Mouse (Mus musculus): Measurements from ENCODE around the gene Wdr75. TPM values are rescaled to one million over a fixed set of nuclear protein-coding genes. Genes with fewer than 3 reads are reported as not detected.
A peak's percentile ranks its signal among the peaks of the same experiment; 100 is the strongest.

The Wdr75 gene
- total RNA-seq (2021) = 10 to 100 TPM; 29.7 to 38.2 TPM
- long read RNA-seq, transcript Wdr75-201 (21 exons, 2,953 nt) = major isoform, 26 of 31 reads
- long read RNA-seq, partial matches to known transcripts = 1 of 31 reads
- long read RNA-seq, other reads (novel, unspliced or antisense) = 3 of 31 reads

DNA sequence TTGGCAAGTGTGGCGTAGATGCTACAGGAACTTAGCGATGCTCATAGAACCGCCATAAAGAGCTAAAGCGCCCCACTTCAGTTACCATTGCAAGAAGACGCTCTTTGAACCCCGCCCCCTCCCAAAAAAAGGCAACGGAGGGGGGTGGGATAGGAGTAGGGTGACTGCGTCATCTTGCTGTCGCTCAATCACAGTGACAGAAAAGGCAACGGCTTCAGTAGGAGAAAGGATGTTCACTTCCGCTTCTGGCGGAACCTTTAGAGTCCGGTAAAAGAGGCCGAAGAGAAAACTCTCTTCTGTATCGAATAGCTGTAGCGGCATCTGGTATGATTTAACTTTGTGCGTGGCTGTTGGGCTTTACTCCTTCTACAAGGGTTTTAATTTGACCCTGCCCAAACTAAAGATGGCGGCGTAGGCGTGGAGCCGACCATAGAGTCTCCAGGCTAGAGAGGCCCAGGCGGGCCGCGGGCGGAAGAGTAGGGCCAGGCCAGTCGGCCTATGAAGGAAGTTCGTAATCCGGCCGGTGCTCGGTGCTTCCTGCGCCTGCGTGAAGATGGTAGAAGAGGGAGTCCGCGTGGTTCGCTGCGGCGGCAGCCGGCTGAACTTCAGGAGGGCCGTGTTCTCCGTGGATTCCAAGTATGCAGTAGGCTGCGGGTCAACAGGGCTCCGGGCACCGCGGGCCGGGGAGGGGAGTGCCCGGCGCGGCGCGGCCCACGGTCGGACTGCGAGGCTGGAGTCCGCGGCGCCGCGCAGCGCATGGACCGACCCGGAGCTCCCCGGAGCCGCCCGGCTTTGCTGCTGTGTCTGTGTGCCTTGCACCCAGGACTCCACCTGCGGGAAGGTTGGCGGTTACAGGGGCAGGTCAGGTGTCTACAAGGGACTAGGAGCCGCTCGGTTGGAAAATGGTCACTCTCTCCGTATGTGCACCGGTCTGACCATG is at the start of gene Wdr75:
Wdr75 (plus strand) TSS at position 198 of the 940 bp plus-strand sequence.
- DNase-seq (ENCODE audit: low spot score in 2 of 2) = peak; percentile 92 to 98

DNA sequence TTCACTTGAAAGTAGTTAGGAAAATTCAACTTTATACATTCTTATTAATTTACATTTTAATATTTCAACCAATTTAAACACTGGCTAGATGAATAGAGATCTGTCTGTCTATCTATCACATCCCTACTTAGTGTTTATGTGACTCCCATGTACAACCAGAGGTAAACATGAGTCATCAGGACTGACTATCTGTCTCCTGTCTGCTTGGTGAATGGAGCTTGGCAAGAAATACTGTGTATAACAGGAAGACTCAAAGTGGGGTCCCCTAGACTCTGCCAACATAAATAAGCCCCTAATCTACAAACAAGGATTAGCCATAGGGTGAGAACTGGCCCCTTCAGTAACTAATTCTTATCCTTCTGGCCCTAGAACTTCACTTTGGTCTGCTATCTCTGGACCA is 39.1 kb upstream of the Wdr75 start:
- DNase-seq (ENCODE audit: low spot score in 2 of 2) = no peak

DNA sequence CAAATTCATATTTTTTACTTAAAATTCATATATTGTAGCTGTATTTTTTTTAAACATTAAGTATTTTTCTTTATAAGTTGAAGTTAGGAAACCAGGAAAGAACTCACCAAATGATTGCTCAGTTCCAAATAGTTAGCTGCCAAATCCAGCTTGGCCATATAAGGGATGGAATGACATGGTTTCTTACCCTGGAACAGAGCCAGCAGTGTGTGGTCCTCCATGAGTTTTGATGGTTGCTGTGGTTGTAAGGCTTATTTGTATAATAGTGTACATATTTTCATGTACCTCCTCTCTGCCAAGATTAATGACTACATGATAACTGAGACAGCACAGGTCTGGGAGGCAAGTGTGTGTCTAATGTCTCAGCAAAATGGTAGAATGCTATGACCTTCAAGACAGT is 38.3 kb upstream of the Wdr75 start:
- DNase-seq (ENCODE audit: low spot score in 2 of 2) = no peak

DNA sequence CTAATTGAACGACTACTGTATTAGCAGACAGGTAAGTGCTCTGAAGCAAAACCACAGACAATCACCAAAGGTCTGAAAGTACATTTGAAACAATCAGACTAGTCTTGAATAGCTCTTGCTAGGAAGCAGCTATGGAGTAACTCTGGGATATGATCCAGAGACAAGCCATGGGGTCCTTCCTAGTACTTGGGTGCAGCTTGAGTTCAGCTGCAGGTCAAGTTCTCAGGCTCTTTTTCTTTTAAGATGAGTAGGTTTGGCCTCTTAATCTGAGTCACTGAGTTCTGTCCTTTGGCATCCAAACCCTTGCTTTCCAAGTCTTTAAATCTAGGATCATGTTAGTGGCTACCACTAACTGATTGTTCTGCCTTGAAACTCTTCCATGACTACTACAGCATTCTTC is 37.0 kb upstream of the Wdr75 start:
- no peak for DNase-seq (ENCODE audit: low spot score in 2 of 2)

DNA sequence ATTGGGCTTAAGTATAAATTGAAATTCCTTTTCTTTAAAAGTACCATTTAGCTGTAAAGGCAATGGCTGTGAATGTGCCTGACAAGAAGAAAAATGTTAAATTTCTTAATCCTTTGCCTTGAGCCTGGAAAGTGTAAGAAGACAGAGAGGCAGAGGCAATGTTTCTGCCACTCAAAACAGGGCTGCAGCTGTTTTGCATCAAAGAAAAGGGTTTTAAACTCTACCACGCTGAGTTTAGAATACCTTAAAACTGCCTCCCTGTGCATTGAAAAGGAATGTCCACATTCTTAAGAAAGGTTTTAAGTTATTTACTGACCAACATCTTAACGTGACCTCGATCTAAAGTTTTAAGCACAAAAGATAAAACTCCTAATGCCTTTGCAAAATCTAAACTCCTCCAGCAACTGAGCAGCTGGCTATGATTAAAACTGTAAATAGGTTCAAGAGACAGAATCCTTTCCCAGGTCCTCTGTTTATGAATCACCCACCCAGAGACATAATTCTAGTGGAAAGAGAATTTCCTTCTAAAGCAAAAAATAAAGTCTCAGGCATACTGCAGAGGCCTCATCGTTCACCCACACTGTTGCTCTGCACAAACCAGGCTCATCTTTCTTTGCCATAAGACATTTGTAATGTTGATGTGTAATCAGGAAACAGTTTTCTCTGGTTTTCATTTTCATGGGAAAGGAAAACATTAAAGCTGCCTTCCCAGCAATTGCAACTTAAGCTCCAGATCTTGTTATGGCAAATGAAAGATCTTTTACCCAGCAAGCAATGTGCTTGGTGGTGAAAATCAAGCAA is 34.1 kb upstream of the Wdr75 start:
- no peak for DNase-seq (ENCODE audit: low spot score in 2 of 2)

DNA sequence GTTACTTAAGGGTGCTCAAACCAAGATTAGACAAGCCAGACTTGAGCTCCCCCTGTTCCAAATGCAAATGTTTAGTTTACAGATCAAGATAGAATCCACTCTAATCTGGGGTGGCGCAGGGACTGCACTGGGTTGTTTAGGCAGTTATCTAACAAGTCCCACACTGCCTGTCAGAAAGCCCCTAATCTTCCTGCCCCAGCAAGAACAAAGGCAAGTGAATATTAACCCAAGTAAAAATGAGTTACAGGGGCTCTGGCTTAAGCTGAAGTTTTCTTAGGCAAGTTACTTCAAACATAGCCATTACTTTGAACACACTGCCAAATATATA is 33.5 kb upstream of the Wdr75 start:
- DNase-seq (ENCODE audit: low spot score in 2 of 2) = no peak

DNA sequence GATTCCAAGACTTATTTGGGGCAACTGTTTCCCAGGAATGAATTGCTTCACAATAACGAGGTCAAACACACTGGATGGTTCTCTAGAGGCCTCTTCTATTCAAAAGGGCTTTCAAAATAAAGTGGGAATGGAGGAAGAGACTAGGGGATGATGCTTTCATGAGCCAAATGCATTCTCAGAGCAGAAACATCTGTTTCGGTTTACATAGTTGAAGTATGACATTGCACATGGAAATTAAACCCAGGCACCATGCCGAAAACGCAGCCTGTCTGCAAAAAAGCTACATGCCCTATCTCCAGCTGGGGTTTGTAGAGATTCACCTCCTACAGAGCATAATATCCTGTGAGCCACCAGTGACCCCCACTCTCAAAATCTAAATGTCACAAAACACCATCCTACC is 29.3 kb upstream of the Wdr75 start:
- DNase-seq (ENCODE audit: low spot score in 2 of 2) = no peak

DNA sequence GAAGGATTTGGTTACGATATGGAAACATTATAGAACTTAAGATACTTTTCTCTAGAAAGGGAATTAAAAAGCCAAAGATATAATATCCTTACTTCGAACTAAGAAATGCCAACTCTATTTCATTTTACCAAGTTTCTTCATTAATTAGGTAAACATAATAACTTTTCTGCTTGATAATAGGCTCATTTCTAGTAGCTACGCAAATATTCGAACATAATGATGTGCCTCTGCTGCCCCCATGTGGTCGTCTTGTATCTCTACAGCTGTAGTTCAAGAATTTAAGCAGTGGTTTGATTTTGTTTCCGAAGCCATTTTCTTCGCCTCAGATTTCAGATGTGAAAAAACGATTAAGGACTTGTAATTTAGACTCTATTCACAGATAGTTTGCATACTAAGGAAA is 28.8 kb upstream of the Wdr75 start:
- DNase-seq (ENCODE audit: low spot score in 2 of 2) = peak; percentile 44 to 48

DNA sequence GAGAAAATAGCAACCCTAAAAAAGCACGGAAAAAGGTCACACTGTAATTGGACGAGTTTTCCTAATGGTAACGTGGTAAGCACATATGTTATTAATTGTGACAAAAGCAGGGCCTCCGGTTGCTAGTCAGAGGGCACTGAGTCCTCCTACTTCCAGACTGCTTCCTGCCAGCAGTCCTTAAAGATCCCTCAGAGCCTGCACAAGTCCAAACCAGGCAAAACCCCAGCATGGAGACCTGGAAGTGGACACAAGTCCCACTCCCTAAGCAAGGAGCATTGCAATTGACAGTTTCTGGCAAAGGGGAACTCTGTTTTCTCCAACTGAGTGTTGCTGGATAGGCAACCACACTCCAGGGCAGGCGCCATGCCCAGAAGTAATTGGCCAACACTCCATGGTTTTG is 27.4 kb upstream of the Wdr75 start:
- DNase-seq (ENCODE audit: low spot score in 2 of 2) = no peak

DNA sequence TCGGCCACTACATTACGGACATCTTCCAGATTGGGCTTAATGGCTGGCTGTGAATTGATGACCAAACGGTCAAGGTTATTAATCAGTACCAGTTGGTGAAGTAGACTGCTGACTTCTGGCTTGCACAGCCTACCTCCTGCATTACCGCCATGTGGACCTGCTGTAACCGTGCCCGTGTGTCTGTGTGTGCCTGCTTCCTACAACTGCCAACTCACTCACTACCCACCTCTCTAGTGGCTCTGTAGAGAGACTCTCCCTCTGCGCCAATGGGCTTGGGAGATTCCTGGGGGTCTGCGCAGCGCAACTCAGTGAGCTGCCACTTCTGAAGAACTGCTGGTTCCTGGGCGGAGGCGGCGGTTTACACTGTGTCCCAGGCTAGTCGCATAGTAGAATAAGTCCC is 25.6 kb upstream of the Wdr75 start:
- no peak for DNase-seq (ENCODE audit: low spot score in 2 of 2)

DNA sequence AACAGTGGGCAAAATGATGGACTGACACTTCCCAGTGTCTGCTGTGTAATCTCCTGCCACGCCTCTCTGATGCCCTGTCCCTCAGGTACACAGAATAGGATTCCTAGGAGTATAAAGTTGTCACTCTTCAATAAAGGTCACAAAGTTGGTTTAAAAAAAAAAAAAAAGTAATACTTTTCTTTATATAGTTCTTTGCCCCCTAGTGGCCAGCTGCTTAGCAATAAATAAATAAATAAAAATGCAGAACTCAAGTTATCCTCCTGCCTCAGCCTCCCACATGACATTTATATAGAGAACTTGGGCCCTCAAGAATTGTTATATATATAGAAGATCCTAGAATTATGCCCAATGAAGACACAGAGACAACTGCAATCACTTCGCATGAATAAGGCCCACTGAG is 24.9 kb upstream of the Wdr75 start:
- no peak for DNase-seq (ENCODE audit: low spot score in 2 of 2)

DNA sequence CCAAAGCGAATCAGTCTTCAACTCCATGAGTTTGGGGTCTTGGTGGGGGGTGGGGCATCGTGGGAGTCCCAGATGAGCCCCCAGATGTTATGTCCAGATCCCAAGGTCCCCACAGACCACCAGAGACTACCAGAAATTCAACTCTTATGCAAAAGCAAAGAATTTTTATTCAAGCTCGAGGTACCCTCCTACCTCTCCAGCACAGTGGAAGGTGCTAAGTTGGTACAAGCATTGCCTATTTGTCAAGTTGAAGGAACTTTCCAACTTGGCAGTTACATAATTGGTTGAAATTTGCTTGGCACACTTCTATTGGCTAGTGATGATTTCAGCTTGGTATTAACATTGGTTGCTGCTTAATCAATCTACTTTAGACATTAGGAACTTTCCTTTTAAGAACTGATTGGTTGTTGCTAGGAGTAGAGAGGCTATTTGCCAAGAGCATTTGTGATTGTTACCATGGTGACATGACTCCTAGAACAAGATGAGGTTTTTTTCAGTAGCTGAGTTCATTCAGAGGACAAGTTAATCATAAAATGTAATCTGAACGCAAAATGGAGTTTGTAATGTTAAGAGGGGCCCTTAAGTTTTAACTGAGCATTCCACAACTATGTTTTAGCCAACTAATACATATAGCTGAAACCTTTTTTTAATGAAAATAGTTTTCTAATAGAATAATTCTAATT is 14.2 kb upstream of the Wdr75 start:
- DNase-seq (ENCODE audit: low spot score in 2 of 2) = peak in 1 of 2 experiments; percentile 37

DNA sequence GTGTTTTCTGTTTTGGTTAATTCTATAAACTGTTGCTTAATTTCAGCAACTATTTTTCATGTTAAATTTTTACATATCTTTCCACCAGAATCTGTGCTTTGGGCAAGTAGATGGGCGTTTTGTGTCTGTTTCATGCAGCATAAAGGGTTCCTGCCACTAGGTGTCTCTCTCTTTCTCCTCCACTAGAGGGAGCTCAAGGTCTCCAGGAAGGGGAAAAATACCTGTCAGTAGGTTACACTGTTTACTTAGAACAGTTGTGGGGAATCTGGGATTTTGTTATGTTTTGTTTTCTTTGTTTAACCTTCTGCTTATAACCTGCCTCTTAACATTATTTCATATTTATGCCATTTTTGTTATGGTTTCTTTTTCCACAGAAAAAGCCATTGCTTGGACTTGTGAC is 21.9 kb downstream of the Wdr75 start:
- peak in 1 of 2 experiments; percentile 49 for DNase-seq (ENCODE audit: low spot score in 2 of 2)

DNA sequence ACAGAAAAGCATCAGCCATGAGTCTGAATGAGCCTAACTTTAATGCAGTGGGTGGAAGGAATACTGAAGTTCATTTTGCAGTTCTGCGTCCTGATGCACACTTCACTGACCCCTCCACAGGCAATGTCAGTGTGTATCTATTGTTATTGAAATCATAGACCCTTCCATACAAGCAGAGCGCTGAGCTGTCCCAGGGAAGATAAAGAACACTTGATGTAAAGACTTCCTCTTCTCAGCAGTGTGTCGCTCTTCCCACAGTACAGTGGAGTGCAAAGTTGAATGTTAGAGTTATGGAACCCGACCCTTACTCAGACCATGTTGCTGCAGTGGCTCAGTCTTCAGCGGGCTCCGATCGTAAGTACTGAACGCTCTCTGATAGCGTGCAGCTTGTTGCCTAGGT is 23.6 kb downstream of the Wdr75 start:
- no peak for DNase-seq (ENCODE audit: low spot score in 2 of 2)

DNA sequence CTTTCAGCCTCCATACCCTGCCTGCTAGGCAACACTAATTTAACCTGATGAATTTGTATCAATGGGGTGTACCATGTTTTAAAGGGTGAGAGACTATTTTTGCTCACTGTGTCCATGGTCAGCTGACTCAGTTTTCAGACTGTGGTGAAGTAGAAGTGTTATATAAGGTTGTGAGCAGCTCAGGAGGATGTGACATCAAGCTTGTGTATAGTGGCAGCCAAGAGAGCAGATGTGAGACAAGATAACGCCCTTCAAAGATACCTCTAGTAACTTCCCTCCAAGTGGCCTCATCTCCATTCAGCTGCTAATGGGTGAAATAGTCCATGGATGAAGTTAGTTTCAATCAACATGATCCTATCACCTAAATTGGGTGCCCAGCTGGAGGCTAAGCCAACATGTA is 29.5 kb downstream of the Wdr75 start:
- no peak for DNase-seq (ENCODE audit: low spot score in 2 of 2)

DNA sequence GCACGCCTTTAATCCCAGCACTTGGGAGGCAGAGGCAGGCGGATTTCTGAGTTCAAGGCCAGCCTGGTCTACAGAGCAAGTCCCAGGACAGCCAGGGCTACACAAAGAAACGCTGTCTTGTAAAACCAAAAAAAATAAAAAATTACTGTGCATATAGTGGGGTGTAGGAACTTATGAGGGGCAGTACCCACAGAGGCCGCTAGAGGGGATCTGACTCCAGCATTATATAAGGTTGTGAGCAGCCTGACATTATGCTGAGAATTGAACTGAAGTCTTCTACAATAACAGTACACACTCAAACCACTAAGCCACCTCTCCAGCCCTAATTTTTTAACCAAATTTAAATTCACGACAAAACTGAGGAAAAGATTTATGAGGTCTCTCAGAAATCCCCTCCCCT is 30.2 kb downstream of the Wdr75 start:
- DNase-seq (ENCODE audit: low spot score in 2 of 2) = peak; percentile 11 to 78

DNA sequence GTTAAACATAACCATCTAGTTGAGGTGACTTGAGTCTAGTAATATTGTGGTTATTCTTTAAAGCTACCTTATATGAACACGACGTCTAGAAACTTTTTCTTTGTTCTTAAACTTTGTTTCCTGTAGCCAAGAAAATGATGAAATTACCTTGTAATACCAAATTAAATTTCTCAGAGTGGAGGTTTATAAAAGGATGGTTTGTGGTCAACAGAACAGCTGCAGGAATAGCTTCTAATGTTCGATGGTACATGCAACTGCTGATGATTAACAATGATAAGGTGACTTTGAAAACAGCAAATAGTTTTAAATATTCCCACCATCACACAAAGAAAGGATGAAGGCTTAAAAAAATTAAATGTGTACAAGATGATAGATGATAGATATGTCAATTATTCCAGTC is 30.7 kb downstream of the Wdr75 start:
- no peak for DNase-seq (ENCODE audit: low spot score in 2 of 2)

DNA sequence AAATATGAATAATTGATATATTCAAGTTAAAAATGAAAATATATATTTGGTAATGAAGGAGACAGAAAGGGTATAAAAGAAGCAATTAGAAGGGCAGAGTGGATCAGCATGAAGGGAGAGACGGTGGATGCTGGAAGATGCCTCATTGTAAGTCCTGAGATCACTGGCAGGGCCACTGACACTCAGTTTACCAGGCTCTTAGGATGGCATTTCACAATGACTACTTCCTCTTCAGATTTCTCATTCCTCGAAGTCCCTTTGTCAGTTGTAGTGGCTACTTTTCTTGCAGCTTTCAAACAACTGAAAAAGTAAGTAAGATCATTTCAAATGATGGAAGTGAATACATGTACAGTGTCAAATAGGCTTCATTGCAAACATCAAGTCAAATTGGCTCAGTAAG is 31.2 kb downstream of the Wdr75 start:
- no peak for DNase-seq (ENCODE audit: low spot score in 2 of 2)

DNA sequence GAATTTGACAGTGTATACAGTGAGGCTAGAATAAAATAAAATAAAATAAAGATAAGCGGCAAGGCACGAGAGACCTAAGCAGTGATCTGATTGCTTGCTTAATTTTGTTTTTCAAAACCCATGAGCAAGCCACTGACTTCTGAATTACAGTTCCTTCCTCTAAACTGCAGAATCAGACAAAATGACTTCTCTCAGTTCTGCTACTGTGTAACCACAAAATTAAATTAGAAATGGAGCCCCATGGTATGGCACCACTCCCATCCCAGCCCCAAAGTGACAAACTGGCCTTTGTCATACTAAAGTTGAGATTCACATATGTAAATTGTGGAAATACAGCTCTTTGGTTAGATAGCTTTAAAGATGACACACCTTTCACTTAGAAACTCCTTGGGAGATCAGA is 31.8 kb downstream of the Wdr75 start:
- DNase-seq (ENCODE audit: low spot score in 2 of 2) = no peak

DNA sequence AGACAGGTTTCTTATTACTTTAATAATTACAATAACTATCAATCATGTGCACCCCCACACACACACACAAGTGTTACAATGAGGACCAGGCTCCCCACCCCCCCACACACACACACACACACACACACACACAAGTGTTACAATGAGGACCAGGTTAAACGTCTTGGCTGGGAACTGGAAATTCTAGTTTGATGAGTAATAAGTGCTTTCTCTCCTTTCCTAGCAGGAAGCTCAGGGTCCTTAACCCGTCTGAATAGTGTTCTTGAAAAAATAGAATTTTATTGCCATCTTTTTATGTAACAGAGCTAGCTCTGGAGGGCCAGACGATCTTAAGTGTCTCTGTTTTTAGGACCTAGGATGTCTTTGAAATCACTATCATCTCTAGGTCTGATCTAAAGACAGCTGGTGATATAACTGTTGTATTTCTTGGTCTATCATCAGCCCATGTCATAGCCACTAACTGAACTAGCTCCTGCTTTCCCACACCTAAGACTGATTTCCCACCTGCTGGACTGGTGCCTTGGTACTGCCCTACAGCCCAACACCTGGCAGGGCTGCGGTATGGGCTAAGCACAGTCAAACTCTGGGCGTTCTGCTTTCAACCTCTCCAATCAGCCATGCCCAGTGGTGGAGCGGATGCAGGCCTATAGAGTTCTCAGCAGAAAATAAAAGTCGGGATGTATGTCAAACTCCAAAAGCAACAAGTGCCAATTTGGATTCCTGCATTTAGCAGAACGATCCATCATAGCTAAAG is 35.7 kb downstream of the Wdr75 start:
- DNase-seq (ENCODE audit: low spot score in 2 of 2) = no peak

Data from layer of hippocampus, adult 18-20 months (tissue).